Mouse (Mus musculus): ENCODE measurements around the gene Mtmr14.

Mtmr14 gene

DNA sequence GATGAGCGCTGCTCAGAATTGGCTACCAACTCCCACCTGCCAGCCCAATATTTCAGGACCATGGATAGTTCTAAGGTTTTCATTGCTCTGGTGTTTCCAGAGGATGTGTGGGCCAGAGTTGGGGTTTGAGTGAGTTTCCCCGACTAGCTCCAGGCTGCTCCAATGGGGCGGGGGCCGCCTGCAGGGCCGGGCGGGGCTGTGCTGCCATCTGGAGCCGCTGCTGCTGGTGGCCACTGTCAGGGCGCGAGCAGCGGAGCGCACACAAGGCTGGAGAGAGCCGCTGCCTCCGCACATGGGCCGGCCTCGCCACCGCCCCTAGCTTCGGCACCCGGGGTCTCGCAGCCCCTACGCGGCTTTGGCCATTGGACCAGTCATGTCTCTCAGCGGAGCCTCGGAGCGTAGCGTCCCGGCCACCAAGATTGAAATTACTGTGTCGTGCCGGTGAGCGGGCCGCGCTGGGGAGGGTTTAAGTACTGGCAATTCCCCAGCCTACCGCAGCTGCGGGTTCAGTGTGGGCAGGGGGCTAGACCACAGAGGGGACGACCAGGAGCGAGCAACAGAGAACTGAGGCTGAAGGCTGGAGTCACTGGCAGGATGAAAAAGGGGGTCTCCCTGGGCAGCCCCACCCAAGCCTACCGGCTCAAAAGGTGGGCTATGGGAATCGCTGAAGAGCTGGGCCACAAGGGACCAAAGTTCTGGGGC lies 44.6 kb downstream of the Mtmr14 start, which contains the start of gene Cpne9:
Cpne9 (plus strand) TSS at position 207 of the 702 bp plus-strand sequence.
- no peak for DNase-seq

DNA sequence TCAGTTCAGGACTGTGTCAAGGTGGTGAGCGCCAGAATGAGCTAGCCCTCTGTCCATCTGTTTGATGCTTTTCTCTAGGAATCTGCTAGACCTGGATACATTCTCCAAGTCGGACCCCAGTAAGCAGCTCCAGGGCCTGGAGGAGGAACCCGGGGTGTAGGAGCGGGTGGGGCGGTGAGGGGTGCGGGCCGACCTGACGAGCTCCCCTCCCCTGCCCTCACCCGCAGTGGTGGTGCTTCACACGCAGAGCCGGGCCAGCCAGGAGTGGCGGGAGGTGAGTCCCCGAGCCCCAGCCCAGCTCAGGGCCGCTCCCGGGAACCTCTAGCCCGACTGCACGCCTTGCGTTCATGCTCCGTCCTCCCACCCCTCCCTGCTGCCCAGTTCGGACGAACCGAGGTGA lies 45.3 kb downstream of the Mtmr14 start:
- DNase-seq, result no peak

DNA sequence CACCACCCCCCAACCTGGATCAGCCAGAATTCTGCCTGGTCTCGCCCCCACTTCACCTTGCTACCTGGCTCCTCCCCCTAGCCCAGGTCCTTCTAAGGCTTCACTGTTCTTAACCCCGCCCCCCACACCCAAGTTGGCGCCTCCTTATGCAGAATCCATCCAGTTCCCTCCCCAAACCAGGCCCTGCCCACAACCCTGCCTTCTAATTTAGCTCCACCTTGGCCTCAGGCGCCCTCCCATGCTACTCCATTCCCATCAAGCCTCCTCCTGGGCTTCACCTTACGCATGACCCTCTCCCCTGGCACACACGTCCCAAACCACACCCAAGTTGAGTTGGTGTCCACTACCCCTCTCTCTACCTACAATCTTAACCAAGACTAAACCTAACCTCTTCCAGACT lies 45.9 kb downstream of the Mtmr14 start:
- DNase-seq, result no peak

DNA sequence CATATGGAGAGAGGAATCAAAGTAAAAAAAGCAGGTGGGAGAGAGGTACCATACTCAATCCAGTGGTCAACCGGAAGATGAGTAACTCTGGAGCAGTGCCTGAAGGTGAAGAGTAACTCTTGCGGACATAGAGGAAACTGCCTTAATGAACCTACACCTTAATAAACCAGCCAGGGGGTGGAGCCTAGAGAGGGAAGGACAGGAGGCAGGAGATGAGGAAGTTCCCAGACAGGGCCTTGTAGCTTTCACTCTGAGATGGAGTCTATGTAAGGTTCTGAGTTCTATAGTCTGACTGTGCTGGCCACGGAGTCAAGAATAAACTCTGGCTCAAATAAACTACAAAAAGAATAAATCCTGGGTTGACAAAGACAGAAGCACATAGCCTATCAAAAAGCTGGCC lies 47.3 kb downstream of the Mtmr14 start:
- DNase-seq, result no peak

DNA sequence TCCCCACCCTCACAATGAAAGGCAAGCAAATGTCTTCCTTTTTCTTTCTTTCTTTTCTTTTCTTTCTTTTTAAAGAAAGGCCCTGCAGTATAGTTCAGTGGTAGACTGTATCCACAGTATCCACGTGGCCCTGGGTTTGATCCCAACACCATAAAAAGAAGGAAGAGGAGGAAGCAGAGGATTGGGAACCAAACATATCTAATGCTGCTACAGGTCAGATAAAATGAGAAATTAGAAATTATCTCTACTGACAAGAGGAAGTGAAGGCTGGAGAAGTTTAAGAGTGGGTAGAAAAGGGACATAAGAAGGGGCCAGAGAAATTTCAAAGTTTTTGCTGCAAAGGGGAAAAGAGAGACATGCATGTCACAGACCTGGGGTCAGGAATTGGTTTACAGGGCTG lies 48.7 kb downstream of the Mtmr14 start:
- no peak for DNase-seq

DNA sequence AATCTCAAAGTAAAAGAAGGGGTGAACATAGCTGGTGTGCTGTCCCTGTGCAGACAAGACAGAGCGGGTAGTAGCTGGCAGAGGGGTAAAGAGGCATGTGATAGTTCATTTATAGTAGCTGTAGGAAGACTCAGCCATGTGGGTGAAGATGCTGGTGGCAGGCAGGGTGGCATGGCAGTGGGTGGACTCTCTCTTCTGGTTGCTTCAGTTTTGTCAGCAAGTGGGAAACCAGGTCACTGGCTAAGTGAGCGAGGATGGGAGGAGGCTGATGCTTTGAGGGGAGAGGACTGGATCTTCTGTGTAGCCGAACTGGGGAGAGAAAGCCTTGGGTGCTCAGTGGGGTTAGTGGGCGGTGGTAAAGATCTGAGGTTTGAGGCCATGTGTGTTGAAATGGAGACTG lies 49.6 kb downstream of the Mtmr14 start:
- no peak for DNase-seq

DNA sequence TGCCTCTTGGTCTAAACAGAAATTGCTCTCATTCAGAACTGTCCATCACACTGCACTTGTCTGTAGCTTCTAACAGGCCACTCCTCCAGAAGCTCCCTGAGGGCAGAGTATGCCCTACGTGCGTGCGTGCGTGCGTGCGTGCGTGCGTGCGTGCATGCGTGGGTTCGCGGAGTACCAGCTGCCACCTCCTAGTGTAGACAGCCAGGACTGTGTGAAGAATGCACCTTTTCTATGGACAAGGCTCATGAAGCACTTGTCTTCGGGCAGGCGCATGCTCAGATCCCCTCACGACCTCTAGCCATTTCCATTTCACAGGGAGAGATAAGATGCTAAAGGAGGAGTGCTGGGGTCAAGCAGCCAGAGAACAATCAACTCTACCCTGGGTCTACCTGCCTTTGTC lies 51.7 kb downstream of the Mtmr14 start:
- DNase-seq, result no peak

DNA sequence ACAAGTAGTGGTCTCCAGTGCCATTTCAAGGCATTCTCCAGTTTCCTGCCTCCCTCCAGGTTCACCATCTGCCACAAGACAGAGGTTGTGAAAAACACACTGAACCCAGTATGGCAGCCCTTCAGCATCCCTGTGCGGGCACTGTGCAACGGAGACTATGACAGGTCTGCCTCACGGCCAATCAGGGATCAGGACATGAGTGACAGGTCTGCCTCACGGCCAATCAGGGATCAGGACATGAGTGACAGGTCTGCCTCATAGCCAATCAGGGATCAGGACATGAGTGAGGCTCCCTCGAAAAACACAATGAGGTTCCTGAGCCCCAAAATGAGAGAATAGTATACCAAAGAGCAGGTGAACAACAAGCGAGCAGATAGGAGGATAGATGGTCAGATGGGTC lies 52.7 kb downstream of the Mtmr14 start:
- no peak for DNase-seq

DNA sequence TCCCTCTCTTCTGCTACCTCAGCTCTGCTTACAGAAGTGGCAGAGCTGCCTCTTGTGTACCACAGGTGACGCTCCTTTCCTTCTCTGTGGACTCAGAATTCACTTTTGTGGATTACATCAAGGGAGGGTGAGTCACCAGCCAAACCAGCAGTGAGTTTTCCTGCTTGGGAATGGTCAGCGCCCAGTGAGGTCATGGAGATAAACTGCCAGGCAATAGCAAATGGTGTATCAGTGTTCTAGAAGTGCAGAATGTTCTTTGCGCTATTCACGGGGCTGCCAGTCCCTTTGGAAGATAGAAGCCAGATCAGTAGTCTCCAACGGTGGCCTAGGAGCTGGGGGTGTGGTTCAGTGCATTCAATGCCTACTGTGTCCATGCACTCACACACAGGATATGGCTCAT lies 55.3 kb downstream of the Mtmr14 start:
- no peak for DNase-seq

DNA sequence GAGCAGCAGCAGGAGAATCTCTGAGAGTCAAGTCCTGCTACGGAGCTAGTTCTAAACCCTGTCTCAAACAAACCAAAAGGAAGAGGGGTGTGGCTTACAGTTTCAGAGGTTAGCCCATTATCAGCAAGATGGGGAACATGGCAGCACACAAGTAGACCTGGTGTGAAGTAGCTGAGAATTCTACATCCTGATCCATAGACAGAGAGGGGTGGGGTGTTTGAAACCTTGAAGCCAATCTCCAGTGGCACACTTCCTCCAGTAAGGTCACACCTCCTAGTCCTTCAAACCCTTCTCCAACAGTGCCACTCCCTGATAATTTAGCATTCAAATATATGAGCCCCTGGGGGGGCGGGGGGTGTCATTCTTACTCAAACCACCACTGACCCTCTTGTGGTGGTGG lies 58.4 kb downstream of the Mtmr14 start:
- no peak for DNase-seq

DNA sequence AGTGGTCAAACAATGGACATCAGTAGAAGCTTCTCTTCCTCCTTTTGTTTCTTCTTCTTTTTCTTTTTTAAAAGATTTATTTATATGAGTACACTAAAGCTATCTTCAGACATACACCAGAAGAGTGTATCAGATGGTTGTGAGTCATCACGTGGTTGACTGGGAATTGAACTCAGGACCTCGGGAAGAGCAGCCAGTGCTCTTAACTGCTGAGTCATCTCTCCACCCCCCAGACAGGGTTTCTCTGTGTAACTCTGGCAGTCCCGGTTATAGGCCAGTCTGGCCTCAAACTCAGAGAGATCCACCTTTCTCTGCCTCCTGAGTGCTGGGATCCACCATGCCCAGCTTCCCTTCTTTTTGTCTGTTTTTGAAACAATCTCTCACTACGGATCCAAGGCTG lies 59.0 kb downstream of the Mtmr14 start:
- no peak for DNase-seq

DNA sequence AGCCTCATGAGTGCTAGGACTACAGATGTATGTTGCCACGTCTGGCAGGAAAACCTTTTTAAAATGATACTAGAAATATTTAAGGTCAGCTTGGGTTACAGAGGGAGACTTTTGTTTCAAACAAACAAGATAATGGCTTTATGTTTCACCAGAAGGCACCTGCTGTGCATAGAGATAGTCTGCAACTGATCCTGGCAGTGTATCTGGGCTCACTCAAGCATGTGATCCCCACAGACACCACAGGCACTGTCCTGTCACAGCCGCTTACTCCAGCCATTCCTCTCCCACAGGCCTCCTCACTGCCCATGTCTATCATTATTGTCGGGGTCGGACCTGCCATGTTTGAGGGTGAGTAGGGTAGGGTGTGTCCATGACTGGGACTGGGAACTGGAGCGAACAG lies 63.7 kb downstream of the Mtmr14 start:
- no peak for DNase-seq

DNA sequence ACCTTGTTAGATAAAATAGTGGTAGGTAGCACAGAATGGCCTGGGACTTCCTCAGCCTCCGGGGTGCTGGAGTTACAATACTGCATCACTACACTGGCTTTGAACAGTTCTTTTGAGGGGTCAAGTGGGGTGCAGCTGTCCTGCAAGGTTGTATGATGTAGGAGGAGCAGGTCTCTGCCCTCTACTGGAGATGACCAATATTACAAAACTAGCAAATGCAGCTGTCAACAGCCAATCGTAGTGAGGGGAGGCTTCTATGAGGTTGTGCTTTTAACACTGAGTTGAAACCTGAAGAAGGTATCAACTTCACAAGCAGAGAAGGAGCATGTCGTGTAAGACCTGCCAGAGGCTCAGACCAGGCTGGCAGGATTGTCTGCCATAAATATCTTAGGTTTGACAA lies 64.6 kb downstream of the Mtmr14 start:
- DNase-seq, result no peak

DNA sequence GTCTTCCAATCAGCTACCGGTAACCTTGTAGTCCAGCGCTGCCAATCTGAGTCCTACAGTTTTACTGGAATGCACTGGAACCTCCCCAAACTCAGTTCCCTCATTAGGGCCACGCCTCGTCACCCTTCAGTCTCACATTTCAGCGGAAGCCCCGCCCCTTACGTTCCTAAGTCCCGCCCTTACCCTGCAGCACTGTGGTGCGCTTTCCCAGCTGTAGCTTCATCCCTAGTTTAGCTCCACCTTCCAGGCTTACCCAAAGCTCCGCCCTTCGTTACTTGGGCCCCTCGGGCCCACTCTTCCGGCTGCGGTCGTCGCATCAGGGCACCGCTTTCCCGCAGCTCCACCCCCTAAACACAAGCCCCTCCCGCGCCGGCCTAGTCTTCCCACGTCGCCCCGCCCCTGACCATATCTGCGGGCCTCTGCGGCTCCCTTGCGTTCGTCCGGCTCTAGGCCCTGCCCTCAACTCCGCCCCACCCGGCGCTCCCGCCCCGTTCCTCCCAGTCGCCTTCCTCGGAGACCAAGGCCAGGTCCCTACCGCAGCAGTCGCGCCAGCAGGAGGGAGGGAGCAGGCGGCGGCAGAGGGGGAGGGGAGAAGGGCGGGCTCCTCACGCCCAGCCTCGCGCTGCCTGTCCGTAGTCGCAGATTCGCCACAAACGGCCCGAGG lies 68.8 kb downstream of the Mtmr14 start:
- DNase-seq, result peak; percentile 100

DNA sequence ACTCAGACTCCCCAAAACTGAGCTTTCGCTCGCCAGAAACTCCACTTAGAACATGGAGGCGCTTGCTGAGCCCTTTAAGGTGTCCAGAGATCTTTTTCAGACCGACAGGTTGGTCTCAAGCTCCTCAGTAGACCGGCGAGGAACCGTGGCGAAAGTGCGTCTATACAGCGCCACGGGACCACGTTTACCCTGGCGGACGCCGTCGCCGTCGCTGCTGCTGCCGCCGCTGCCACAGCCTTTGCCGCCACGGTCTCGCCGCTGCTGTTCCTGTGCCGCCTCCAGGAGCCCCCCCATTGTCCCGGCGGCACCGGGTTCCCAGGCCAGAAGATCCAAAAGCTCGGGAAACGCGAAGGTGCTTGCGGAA lies 69.3 kb downstream of the Mtmr14 start, which contains the start of gene Brpf1:
Brpf1 (plus strand) TSS at position 152 of the 364 bp plus-strand sequence.
- DNase-seq, result no peak

DNA sequence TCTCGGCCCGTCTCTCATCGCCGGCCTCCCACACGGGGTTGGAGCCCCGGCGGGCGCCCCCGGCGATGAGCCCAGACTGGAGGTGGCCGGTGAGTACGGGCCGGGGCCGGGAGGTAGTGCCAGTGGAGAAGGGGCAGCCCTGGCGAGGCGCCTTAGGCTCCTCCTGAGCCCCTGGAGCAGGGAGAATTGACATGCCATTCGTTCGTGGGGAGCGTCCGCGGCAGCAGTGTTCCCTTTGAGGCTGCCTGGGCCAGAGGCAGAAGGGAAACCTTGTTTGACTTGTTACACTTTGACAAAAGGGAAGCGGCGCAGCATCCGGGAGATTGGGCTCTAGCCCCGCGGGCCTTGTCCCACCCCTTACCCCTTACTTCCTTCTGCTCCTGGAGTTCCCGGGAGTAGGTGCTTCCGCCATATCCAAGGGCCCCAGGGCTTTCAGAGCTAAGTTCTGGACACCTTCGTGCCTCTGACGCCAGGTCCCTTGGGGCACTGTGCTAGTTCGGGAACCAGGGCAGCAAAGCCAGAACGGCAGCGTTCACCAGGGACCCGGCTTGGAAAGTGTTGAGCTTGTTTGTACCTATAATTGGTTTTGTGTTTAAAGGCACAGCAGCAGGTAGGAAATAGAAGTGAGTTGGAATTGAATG lies 70.0 kb downstream of the Mtmr14 start:
- peak; percentile 54 to 60 for DNase-seq

DNA sequence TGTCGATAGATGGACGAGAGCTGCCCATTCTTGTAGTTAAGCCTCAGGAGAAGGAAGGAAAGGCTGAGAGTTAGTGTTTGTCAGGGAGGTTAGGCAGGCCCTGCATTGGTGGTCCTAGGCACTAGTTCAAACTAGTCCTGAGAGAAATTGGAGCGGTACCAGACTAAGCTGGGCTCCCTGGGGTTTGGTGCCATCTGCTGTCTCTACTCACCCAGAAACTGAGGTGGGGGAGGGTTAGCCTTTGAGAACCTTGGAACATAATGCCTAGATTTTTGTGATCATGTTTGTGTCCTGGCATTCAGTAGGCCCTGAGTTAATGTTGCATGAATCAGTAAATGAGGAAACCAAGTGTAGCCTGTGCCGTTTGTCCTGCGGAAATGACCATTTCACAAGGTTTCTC lies 70.5 kb downstream of the Mtmr14 start:
- DNase-seq, result no peak

DNA sequence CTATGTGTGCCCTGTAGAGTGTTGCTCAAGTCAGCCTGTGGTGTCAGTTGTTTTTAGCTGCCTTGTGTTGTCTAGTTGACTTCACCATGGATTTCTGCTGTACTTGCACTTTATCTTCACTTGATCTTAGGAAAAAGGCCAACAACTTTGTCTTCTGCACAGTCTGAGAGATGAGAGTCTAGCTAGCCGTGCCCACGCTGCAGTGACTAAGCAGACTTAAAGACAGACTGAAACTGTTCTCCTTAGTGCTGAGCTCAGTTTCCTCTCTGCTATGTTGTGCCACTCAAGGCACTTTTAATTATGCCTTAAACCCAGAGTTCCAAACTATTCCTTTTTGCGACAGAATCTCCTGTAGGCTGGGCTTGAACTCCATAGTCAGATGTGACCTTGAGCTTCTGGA lies 78.3 kb downstream of the Mtmr14 start:
- DNase-seq, result no peak

DNA sequence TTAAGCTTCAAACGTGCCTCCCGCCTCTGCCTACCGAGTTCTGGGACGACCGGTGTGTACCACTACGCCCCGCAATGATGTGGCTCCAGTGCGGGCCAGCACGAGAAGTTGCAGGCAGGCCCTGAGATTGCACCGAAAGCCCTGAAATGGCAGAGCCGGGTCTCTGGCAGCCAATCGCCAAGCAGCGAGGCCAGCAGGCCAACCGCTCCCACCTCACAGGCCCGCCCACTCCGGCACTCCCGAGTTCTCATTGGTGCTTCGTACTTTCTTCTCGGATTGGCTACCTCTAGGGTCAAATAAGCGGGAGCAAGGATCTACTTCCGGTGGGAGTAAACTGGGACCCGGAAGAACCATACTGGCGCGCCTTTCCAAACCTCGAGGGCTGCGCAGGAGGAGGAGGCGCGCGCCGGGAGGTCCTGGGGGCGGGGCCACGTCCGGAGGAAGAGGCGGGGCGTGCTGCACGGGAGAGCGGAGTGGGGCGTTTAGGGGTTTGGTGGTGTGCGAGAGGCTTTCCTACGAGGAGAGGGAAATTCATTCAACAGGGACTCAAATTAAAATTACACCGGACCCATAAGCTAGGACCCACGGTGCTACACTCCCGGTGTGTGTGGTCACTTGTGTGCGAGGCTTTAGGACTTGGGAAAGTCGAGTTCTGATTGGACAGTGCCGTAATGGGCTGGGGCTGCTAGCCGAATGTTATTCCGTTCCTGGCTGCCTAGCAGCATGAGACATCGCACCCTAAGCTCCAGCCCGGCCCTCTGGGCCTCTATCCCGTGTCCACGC lies 89.1 kb downstream of the Mtmr14 start, which contains the start of gene Ogg1:
Ogg1 (plus strand) TSS at position 440 of the 783 bp plus-strand sequence.
- peak; percentile 97 to 99 for DNase-seq

DNA sequence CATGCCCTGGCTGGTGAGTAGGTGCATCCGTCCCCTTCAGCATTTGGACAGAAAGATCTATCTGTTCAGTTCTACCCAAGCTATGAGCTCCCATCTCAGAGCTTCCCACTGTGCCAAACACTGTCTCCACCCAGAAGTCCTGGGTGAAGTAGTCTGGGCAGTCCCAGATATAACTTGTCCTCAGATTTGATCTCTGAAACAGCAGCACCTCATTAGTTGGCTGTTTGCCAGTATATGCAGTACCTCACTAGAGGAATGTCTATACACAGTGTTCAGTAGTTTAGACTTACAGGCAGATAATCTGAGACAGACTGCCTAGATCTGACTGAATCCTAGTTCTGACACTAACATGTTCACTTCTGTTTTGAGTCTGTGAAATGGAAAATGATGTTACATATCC lies 91.8 kb downstream of the Mtmr14 start:
- no peak for DNase-seq

DNA sequence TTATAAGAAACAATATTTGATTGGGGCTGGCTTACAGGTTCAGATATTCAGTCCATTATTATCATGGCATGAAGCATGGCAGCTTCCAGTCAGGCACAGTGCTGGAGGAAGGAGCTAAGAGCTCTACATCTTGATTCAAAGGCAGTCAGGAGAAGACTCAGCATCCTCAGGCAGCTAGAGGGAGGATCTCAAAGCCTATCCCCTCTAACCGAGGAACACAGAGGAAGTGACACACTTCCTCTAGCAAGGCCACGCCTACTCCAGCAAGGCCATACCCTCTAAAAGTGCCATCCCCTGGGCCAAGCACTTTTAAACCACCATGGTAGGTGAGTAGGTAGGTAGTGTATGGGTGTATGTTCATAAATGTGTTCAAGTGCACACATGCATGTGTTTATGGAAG lies 92.9 kb downstream of the Mtmr14 start:
- no peak for DNase-seq
